Mouse (Mus musculus) thymus, postnatal 10 days (tissue): ENCODE measurements around the gene Rnf148.

Experiments used
- DNase-seq, 2 experiments: peaks; one replicate each; pipeline ENCODE4 v3.0.0; 2021; ENCODE audit warnings: low spot score in 2 of 2

Rnf148 gene

GRCm38 (mm10) chr6:23655036-23655435 lies at the start of gene Rnf148:
Rnf148 (minus strand) TSS chr6:23655136.
- no peak for DNase-seq

- no peak for DNase-seq
These were observed 45.9 kb upstream of the Rnf148 start for GRCm38 (mm10) chr6:23700879-23701278.

GRCm38 (mm10) chr6:23678172-23678571 lies 23.2 kb upstream of the Rnf148 start:
- DNase-seq: no peak

- no peak for DNase-seq
These were observed 4.7 kb downstream of the Rnf148 start, which contains the start of gene Rnf133 for GRCm38 (mm10) chr6:23650205-23650604. Rnf133 (minus strand) TSS chr6:23650305.

DNA sequence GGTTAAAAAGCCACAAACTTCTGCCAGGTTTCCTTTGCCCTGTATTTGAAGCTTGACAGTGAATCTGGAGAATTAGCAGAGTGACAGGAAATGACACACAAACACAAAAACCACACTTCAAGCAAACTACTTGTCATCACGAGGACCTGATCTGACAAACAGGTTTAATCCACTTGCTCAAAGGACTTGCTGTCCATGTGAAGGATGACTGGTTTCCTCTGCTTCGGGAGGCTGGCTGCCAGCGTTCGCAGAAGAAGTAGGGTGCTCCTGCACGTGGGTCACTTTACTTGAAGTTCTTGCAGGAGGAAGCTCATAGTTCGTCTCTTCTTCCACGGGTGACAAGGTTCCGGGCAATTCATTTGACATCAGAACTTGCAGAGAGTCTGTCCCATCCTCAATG lies 6.2 kb downstream of the Rnf148 start:
- DNase-seq: no peak

DNA sequence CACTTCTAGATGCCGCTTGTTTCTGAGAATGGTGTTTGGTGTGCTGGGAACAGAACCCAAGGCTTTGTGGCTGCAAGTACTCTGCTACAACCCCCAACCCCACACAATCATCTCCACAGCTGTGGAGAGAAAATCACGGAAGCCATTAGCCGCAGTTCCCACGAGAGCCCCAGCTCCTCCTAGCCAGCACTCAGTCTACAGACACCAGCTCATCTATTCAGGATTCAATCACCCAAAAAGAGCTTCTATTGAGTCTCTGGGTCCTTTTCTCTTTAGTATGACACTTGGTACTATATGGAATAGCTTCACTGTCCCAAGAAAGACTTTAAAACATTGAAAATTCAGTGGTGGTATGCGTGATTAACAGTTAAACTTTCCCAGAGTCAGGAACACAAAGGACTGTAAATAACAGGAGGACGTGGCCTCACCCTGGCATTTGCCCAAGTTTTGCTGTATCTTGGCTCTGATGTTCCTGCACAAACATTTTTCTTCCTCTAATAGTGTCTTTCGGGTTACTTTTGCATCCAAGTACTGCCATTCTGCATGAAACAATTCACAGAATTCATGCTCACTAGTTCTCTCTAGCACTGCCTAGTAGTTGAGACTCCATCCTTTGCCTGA lies 7.2 kb downstream of the Rnf148 start:
- no peak for DNase-seq

- no peak for DNase-seq
These were observed 17.9 kb downstream of the Rnf148 start for GRCm38 (mm10) chr6:23637081-23637480.

DNA sequence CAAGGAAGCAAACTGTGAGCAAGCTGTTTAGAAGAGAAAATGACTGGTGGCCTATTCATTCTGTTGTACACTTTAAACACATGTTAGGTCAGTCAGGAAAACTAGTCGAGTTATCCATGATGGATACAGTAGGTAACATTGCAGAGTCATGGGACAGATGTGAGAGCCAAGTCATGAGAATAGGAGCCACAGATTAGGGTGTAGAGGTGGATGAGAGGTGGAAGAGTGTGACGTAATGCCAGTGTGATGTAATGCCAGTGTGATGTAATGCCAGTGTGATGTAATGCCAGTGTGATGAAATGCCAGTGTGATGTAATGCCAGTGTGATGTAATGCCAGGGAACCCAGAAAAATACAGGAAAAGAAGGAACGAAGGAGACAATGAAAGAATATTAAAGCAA lies 19.7 kb downstream of the Rnf148 start:
- DNase-seq: no peak

GRCm38 (mm10) chr6:23634016-23634415 lies 20.9 kb downstream of the Rnf148 start:
- no peak for DNase-seq

- DNase-seq: no peak
These were observed 24.5 kb downstream of the Rnf148 start for GRCm38 (mm10) chr6:23630465-23630864.
